Mouse (Mus musculus): ENCODE measurements around the gene Mgat4d.
"Not testable (repeated sequence)": the region's sequence is repeated elsewhere in the genome, so short reads cannot be mapped to it uniquely, and the experiment has no call there.

The Mgat4d gene

GRCm38 (mm10) chr8:83348263-83348662, at the start of gene Mgat4d:
TSS of gene Mgat4d (plus strand) at chr8:83348471.
- no peak for DNase-seq

GRCm38 (mm10) chr8:83300135-83300534, 48.1 kb upstream of the Mgat4d start:
- DNase-seq = peak; percentile 12

GRCm38 (mm10) chr8:83304946-83305345, 43.3 kb upstream of the Mgat4d start:
- no peak for DNase-seq

GRCm38 (mm10) chr8:83309836-83310235, 38.4 kb upstream of the Mgat4d start:
- DNase-seq = no peak

GRCm38 (mm10) chr8:83315084-83315483, 33.2 kb upstream of the Mgat4d start:
- not testable (repeated sequence) for DNase-seq

GRCm38 (mm10) chr8:83315691-83316090, 32.6 kb upstream of the Mgat4d start:
- DNase-seq = no peak

GRCm38 (mm10) chr8:83320543-83320942, 27.7 kb upstream of the Mgat4d start:
- DNase-seq = no peak

GRCm38 (mm10) chr8:83322374-83322773, 25.9 kb upstream of the Mgat4d start:
- no peak for DNase-seq

- DNase-seq = peak; percentile 36
Measured at GRCm38 (mm10) chr8:83323056-83323455, 25.2 kb upstream of the Mgat4d start.

GRCm38 (mm10) chr8:83327889-83328288, 20.4 kb upstream of the Mgat4d start:
- no peak for DNase-seq

- peak; percentile 29 for DNase-seq
Measured at GRCm38 (mm10) chr8:83331567-83331898, 16.7 kb upstream of the Mgat4d start.

GRCm38 (mm10) chr8:83331899-83332697, 16.2 kb upstream of the Mgat4d start, which contains the start of gene Elmod2:
TSS of gene Elmod2 (minus strand) at chr8:83332486.
- peak; percentile 98 for DNase-seq

GRCm38 (mm10) chr8:83332864-83333263, 15.4 kb upstream of the Mgat4d start:
- no peak for DNase-seq

GRCm38 (mm10) chr8:83342076-83342475, 6.2 kb upstream of the Mgat4d start:
- DNase-seq = no peak

GRCm38 (mm10) chr8:83342693-83343092, 5.6 kb upstream of the Mgat4d start:
- no peak for DNase-seq

GRCm38 (mm10) chr8:83351315-83351714, 3.0 kb downstream of the Mgat4d start:
- DNase-seq = no peak

- no peak for DNase-seq
Measured at GRCm38 (mm10) chr8:83363156-83363769, 15.0 kb downstream of the Mgat4d start.

- no peak for DNase-seq
Measured at GRCm38 (mm10) chr8:83377231-83377630, 29.0 kb downstream of the Mgat4d start.

- DNase-seq = no peak
Measured at GRCm38 (mm10) chr8:83380141-83380540, 31.9 kb downstream of the Mgat4d start.

GRCm38 (mm10) chr8:83381016-83381415, 32.7 kb downstream of the Mgat4d start:
- DNase-seq = no peak

GRCm38 (mm10) chr8:83382850-83383249, 34.6 kb downstream of the Mgat4d start:
- no peak for DNase-seq

- DNase-seq = peak; percentile 68
Measured at GRCm38 (mm10) chr8:83389316-83390005, 41.2 kb downstream of the Mgat4d start, which contains the start of gene Clgn. TSS of gene Clgn (plus strand) at chr8:83389867.

GRCm38 (mm10) chr8:83390006-83390701, 41.9 kb downstream of the Mgat4d start:
- no peak for DNase-seq
